Mouse (Mus musculus): ENCODE measurements around the gene Prkcz.

DNA sequence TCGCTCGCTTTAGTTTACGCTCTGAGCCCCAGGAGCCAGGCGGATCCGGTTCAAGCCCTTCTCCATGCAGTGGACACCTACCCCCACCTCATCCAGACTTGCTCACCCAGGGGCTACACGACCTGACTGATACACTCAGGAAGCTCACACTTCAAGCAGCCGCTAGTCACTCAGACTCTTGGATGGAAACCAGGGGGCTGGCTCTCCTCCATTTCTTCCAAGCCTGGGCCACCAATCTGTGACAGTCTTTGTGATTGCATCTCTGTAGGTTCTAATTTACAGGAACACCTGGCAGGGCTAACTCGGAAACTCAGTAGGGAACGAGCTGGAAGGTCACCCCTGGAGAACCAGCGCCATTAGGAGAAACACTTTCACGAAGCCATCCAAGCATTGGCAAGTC lies 73.4 kb downstream of the Prkcz start:
- TF ChIP-seq EP300 (optimal IDR thresholded peaks at IDR 0.05) = no peak
- no peak for TF ChIP-seq CTCF (IDR thresholded peaks at IDR 0.05; ENCODE audit: low read depth)
